Mouse (Mus musculus) brain, embryonic 14.5 days (tissue): ENCODE data around the gene Slc10a7. TPM values are rescaled to one million over a fixed set of nuclear protein-coding genes. Genes with fewer than 3 reads are reported as not detected.

Experiments
- DNase-seq: peaks from one replicate; pipeline ENCODE4 v3.0.0-alpha.2; 2011; ENCODE audit warnings: low read depth
- CTCF ChIP-seq: fragments of 200-500 bp; IDR thresholded peaks from 2 replicates; pipeline ENCODE4 v1.5.1; 2012; ENCODE audit warnings: inconsistent platforms, mild to moderate bottlenecking, moderate library complexity, borderline replicate concordance; ENCODE audit not compliant: insufficient read depth, insufficient read length; ENCODE audit errors: extremely low read depth
- POLR2A ChIP-seq: fragments of 200-500 bp; IDR thresholded peaks from 2 replicates; pipeline ENCODE4 v1.6.1; 2012; ENCODE audit warnings: mild to moderate bottlenecking, inconsistent platforms, borderline replicate concordance; ENCODE audit not compliant: poor library complexity, insufficient read depth, insufficient read length, severe bottlenecking; ENCODE audit errors: extremely low read depth
- polyA plus RNA-seq: library from polyadenylated mRNA; depleted of rRNA; stranded (reverse); fragments of >200 nt; gene quantifications from 2 replicates; pipeline ENCODE4 v1.2.3, GENCODE M21; 2012; rRNA removed

The Slc10a7 gene
- polyA plus RNA-seq, 1 experiment, result 12.4 TPM

DNA sequence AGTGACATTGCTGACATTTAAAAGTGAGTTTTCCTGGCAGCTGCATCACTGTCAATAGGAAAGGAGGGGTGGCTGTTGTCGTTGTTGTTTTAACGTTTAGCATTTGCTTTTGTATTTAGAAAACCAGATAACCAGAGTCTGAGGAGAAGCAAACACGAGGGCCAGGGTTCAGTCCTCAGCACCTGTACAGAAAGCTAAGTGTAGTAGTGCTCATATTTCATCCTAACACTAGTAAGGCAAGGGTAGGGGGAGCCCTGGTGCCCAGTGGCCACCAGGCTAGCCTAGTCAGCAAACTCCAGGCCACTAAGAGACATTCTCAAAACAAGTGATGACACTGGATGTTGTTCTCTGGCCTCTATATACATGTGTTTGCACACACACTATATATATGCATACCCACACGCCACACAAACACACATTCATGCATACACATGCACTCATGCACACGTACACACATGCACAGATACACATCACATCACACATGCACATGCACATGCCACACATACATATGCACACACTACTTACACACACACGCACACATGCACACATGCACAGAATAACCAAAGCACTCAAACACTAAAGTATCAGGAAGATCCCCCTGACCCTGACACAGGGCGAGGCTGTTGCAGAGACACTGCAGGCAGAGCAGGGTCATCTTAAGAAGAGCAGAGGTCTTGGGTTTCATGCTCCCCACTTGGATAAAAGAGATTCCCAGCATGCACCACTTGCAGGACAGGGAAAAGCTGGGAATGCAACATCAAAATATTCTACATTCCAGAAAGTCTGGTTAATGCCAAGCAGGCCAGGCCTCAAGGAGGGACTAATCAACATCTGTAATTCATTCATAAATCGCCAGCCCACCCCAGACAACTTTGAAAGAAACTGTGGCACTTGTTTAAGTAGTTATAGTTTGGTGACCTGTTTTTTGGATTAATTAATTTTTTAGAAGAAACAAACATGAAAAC, 241.0 kb downstream of the Slc10a7 start:
- TF ChIP-seq CTCF (no peak), POLR2A (no peak)
- DNase-seq, result no peak

DNA sequence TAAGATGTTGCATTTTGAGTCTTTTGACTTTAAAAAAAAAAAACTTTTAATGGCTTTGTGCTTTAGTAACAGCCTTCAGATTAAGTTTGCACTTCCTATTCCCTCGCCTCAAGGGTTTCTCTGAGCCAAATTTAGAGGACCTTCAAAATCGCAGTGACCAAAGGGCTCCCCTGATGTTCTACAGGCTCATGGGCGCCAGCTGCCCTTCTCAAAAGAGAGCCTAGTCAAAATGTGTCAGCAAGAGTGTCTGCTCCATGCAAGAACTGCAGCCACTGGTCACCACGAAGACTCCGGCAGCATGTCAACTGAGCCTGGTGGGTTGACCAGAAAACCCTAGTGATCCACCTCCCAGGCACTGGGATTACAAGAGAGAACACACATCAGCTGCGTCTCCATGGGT, 242.0 kb downstream of the Slc10a7 start:
- TF ChIP-seq CTCF, result no peak
- no peak for TF ChIP-seq POLR2A

DNA sequence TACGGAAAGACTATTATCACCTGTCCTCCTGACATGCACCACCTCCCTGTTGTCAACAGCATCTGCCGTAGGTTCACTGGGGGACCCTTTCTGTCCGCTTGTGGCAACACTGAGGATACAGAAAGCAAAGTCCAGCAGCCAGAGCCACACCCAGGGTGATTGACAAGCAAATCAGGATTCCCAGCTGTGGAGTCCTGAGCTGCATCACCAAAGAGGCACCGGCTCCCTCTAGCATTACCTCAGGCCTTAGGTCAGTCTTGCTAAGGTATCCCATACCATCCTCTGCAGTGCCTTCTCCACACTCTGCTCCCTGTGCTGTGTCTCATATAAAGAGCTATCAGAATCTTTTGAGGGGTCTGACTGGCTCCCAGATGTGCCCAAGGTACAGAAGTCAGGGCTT, 245.8 kb downstream of the Slc10a7 start:
- TF ChIP-seq CTCF, result no peak
- no peak for TF ChIP-seq POLR2A

More for the DNA sequence above, 242.0 kb downstream of the Slc10a7 start:
- DNase-seq, result no peak

DNA sequence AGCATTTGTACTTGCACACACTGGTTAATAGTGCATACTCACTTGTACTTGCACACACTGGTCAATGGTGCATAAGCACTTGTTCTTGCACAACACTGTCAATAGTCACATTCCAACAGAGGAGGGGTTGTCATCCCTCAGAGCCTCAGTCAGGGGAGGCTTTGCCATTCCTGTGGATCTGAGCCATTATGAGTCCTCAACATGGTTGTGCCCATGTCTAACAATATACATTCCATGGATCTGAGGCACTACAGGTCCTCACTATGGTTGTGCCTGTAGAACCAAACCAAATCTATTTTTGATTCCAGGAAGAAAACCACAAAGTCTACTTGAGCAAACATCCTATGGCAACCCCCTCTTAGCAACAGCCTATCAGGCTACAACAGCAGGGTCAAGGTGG, 250.0 kb downstream of the Slc10a7 start:
- TF ChIP-seq CTCF (no peak), POLR2A (no peak)
- no peak for DNase-seq

More for the DNA sequence above, 245.8 kb downstream of the Slc10a7 start:
- DNase-seq, result no peak

DNA sequence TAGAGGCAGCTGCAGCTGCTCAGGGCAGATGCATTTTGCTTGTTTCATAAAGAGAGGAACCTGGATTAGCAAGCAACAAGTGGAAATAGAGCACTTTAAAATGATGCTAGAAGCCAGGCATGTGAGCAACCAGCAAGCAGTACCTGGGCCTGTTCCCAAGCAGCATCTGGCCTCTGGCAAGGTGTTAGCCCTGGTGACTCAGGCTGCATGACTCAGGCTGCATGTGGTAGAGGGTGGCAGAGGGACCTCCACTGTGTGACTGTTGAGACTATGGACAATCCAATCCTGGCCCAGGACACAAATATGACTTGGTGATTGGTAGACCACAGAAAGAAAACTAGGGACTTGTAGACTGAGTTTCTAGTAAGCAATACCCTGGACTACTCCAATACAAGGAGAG, 255.8 kb downstream of the Slc10a7 start:
- no peak for TF ChIP-seq CTCF
- DNase-seq, result no peak

DNA sequence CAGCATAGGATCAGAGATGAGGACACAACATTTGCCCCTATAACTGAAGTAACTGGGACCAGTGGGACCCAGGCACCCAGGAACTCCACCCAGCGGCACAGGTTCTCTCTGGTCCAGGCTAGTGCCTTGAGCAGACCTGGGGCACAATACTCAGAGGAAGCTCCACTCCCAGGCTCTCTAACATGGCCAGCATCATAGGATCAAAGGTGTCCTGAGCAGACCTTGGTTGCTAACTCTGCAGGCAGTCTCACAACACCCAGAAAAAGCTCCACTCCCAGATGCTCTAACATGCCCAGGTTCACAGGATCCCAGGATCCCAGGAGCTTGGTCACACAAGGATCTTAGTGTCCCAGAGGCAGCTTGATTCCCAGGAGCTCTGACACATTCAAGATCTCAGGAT, 256.4 kb downstream of the Slc10a7 start:
- no peak for DNase-seq
- TF ChIP-seq CTCF (no peak), POLR2A (no peak)

DNA sequence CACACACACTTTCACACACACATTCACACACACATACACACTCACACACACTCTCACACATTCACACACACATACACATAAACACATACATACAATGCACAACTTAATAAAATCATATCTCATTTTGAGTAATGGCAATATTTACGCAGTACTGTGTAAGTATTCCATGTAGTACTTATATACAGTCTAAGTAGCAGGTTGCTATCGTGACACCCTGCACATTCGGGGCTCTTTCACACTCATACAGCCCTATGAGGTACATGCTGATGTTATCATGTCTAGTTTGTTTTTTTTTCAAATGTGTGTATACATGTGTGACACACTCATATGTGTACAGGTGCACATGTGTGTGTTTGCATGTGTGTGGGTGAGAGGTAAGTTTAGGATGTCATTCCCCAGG, 261.4 kb downstream of the Slc10a7 start:
- TF ChIP-seq CTCF (no peak), POLR2A (no peak)
- DNase-seq, result no peak

DNA sequence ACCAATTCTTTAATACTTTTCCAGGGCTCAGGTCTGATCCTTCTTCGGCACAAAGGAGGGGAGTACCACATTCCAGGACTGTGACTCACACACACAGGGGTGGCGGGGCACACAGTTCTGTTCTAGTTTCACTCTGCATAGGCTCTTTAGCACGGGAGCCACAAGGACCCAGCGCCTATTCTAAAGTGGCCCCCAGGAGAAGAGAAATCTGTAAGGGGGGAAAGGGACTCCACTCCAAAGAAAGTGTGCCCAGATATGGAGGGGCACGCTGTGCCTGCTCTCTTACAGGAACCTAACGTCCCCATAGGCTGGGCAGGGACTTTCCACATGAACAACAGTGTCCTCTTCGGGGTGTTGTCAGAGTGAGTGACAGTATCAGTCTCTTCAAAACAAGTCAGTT, 262.1 kb downstream of the Slc10a7 start:
- TF ChIP-seq CTCF (no peak), POLR2A (no peak)
- DNase-seq, result no peak

DNA sequence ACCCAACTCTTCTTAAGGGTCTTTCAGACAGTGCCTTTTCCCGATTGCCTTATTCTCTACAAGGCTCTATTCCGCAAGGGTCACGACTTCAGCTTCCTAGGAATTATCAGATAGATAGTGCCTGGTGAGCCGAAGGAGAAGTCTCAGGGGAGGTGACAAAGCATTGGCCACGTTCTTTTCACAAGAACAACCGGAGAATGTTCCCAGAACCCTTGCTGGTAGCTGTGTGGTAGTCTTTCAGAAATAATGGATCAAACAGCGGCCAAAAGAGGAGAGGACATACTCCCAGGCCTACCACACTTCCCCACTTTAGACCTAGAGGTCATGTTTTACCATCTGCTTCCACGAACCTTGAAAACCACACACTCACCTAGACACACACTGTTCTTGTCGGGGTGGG, 267.7 kb downstream of the Slc10a7 start:
- no peak for DNase-seq
- TF ChIP-seq CTCF, result no peak
- no peak for TF ChIP-seq POLR2A

Other genes with a start within 250 kb of the Slc10a7 start
- 8.9 and 16.4 TPM in 2 replicates for gene Pou4f2, start 72.7 kb upstream of the Slc10a7 start, polyA plus RNA-seq
- gene Rbmxl1, start 448 bp upstream of the Slc10a7 start, polyA plus RNA-seq, result 144 and 150 TPM in 2 replicates